Mouse (Mus musculus) lung, postnatal 0 days (tissue): ENCODE measurements around the gene Cryab. TPM values are rescaled to one million over a fixed set of nuclear protein-coding genes. Genes with fewer than 3 reads are reported as not detected.

Experiments used
- ATAC-seq: fragments of 200-750 bp; cut with Nextera tagmentation; 2 replicates; pipeline ENCODE4 v1.8.0; 2017; ENCODE audit warnings: moderate library complexity
- DNase-seq: peaks from one replicate; pipeline ENCODE4 v3.0.0-alpha.2; 2016; ENCODE audit warnings: low spot score
- H3K27ac ChIP-seq: fragments of 300-500 bp; sonication (generic); 2 replicates; pipeline ENCODE4 v1.5.1; 2014; ENCODE audit warnings: antibody characterized with exemption, mild to moderate bottlenecking, low read length, mixed read lengths
- H3K27me3 ChIP-seq: fragments of 300-500 bp; sonication (generic); replicated peaks from 2 replicates; pipeline ENCODE4 v1.6.1; 2014; ENCODE audit warnings: low read length, mixed read lengths; ENCODE audit not compliant: insufficient read depth
- H3K36me3 ChIP-seq: fragments of 300-500 bp; sonication (generic); 2 replicates; pipeline ENCODE4 v1.6.1; 2014; ENCODE audit warnings: low read length, mixed read lengths; ENCODE audit not compliant: insufficient read depth
- H3K4me1 ChIP-seq: fragments of 300-500 bp; sonication (generic); 2 replicates; pipeline ENCODE4 v1.6.1; 2014; ENCODE audit warnings: antibody characterized with exemption, low read depth, low read length, mixed read lengths; ENCODE audit not compliant: insufficient read depth
- H3K4me2 ChIP-seq: fragments of 300-500 bp; sonication (generic); replicated peaks from 2 replicates; pipeline ENCODE4 v1.6.1; 2014; ENCODE audit warnings: low read depth, mild to moderate bottlenecking, low read length, moderate library complexity, mixed read lengths
- H3K4me3 ChIP-seq: fragments of 300-500 bp; sonication (generic); 2 replicates; pipeline ENCODE4 v1.5.1; 2014; ENCODE audit warnings: low read depth, low read length
- H3K9ac ChIP-seq: fragments of 300-500 bp; sonication (generic); replicated peaks from 2 replicates; pipeline ENCODE4 v1.6.1; 2014; ENCODE audit warnings: low read depth, mild to moderate bottlenecking
- H3K9me3 ChIP-seq: fragments of 300-500 bp; sonication (generic); 2 replicates; pipeline ENCODE4 v1.6.1; 2016; ENCODE audit warnings: low read length, mixed read lengths
- CTCF ChIP-seq: IDR thresholded peaks from 2 replicates; pipeline ENCODE4 v1.5.1; 2016; ENCODE audit warnings: antibody characterized with exemption, mild to moderate bottlenecking
- EP300 ChIP-seq: IDR thresholded peaks from 2 replicates; pipeline ENCODE4 v1.6.1; 2016; ENCODE audit warnings: antibody characterized with exemption, mild to moderate bottlenecking, control low read depth
- WGBS: fragments of 180-500 bp; shearing (Covaris S2); extraction: QIAGEN DNeasy Blood & Tissue Kit; methylation state at CpG from one replicate; pipeline ENCODE4 v1.1.7; 2014; 5-methylcytosine and 5-hydroxymethylcytosine counted together
- polyA plus RNA-seq: library from polyadenylated mRNA; unstranded; fragments of >200 nt; fragmentation: Nextera tagmentation; extraction: Ambion mirVana; gene quantifications from 2 replicates; pipeline ENCODE4 v1.2.1, GENCODE M21; 2015

Gene Cryab
- polyA plus RNA-seq, 1 experiment from 2014 or later: 442 TPM

- peak; percentile 60 for DNase-seq
Measured at GRCm38 (mm10) chr9:50752054-50752602, 1.0 kb downstream of the Cryab start, which contains the start of gene Hspb2. Gene Hspb2 (minus strand): TSS chr9:50752354.

GRCm38 (mm10) chr9:50752784-50753615 lies 1.9 kb downstream of the Cryab start:
- Histone ChIP-seq H3K27ac (peak overlapping the region; percentile 91), H3K9ac (peak overlapping the region; percentile 48), H3K9me3 (no peaks in the 10 kb centered on the region), H3K4me1 (peaks cover 10% of the 10 kb centered on the region; the same call in 1 of the 2 replicates), H3K27me3 (no peaks in the 10 kb centered on the region), H3K36me3 (no peaks in the 10 kb centered on the region), H3K4me2 (peak overlapping the region; percentile 53), H3K4me3 (peak overlapping the region; percentile 29)
- TF ChIP-seq CTCF (no peak), EP300 (peak; percentile 66)
- WGBS: 38% methylated on average over 17 of the region's 17 CpGs
- ATAC-seq (peak; percentile 94), DNase-seq (peak; percentile 96)

More at GRCm38 (mm10) chr9:50752054-50752602, 1.0 kb downstream of the Cryab start, which contains the start of gene Hspb2:
- H3K27ac ChIP-seq: peak within 1 kb of the TSS; percentile 91
- no peaks in the 10 kb centered on the region for H3K27me3 ChIP-seq
- no peaks in the 10 kb centered on the region for H3K9me3 ChIP-seq
- no peaks in the 10 kb centered on the region for H3K36me3 ChIP-seq
- peak; percentile 57 for ATAC-seq
- TF ChIP-seq EP300 (no peak), CTCF (no peak)
- peaks cover 10% of the 10 kb centered on the region; the same call in 1 of the 2 replicates for H3K4me1 ChIP-seq
- H3K9ac ChIP-seq: peak within 1 kb of the TSS; percentile 48
- WGBS: 39% methylated on average over 14 of the region's 14 CpGs
- peak within 1 kb of the TSS; percentile 53 for H3K4me2 ChIP-seq
- peak within 1 kb of the TSS; percentile 29 for H3K4me3 ChIP-seq

- Histone ChIP-seq H3K27ac (peak overlapping the region; percentile 91), H3K4me2 (peak overlapping the region; percentile 53), H3K4me1 (peaks cover 10% of the 10 kb centered on the region; the same call in 1 of the 2 replicates), H3K9ac (peak overlapping the region; percentile 48), H3K4me3 (peak overlapping the region; percentile 29), H3K36me3 (no peaks in the 10 kb centered on the region), H3K27me3 (no peaks in the 10 kb centered on the region), H3K9me3 (no peaks in the 10 kb centered on the region)
- ATAC-seq (no peak), DNase-seq (no peak)
- TF ChIP-seq CTCF (no peak), EP300 (no peak)
- 30% methylated on average over 7 of the region's 7 CpGs for WGBS
Measured at GRCm38 (mm10) chr9:50753947-50754346, 2.8 kb downstream of the Cryab start.

GRCm38 (mm10) chr9:50756711-50757110 lies 5.6 kb downstream of the Cryab start:
- H3K9ac ChIP-seq: no peak overlapping the region
- 60% methylated on average over 5 of the region's 5 CpGs for WGBS

GRCm38 (mm10) chr9:50761520-50762243 lies 10.6 kb downstream of the Cryab start:
- no peaks in the 10 kb centered on the region for H3K36me3 ChIP-seq
- H3K27ac ChIP-seq: 0 out of 2 replicates have a peak overlapping the region, but pooled peaks have one; percentile 12
- no peaks in the 10 kb centered on the region for H3K9me3 ChIP-seq
- no peak overlapping the region for H3K4me2 ChIP-seq
- H3K4me3 ChIP-seq: no peak overlapping the region
- no peaks in the 10 kb centered on the region for H3K27me3 ChIP-seq
- ATAC-seq (0 out of 2 replicates have a peak, but pooled peaks have one; percentile 35), DNase-seq (no peak)
- 34% methylated on average over 6 of the region's 6 CpGs for WGBS
- no peaks in the 10 kb centered on the region for H3K4me1 ChIP-seq
- no peak overlapping the region for H3K9ac ChIP-seq
- TF ChIP-seq EP300 (no peak), CTCF (no peak)

More at GRCm38 (mm10) chr9:50756711-50757110, 5.6 kb downstream of the Cryab start:
- no peak overlapping the region for H3K4me2 ChIP-seq
- DNase-seq: no peak
- H3K36me3 ChIP-seq: no peaks in the 10 kb centered on the region
- H3K4me1 ChIP-seq: no peaks in the 10 kb centered on the region
- H3K27me3 ChIP-seq: no peaks in the 10 kb centered on the region
- no peak overlapping the region for H3K4me3 ChIP-seq
- H3K9me3 ChIP-seq: no peaks in the 10 kb centered on the region
- TF ChIP-seq CTCF (no peak), EP300 (no peak)
- ATAC-seq: no peak
- no peak overlapping the region for H3K27ac ChIP-seq

GRCm38 (mm10) chr9:50763331-50763730 lies 12.2 kb downstream of the Cryab start:
- Histone ChIP-seq H3K4me3 (no peak overlapping the region), H3K4me2 (no peak overlapping the region), H3K9me3 (no peaks in the 10 kb centered on the region), H3K4me1 (0 out of 2 replicates have a peak, but pooled peaks cover 4% of the 10 kb centered on the region), H3K27me3 (no peaks in the 10 kb centered on the region), H3K9ac (no peak overlapping the region), H3K36me3 (no peaks in the 10 kb centered on the region), H3K27ac (no peak overlapping the region)
- peak; percentile 59 for DNase-seq
- whole genome bisulfite sequencing: 46% methylated on average over 1 of the region's 1 CpGs
- TF ChIP-seq CTCF (peak; percentile 70), EP300 (no peak)
- ATAC-seq: no peak
